Mouse (Mus musculus): ENCODE data around the gene Snx29.
"Not testable (repeated sequence)": the region's sequence is repeated elsewhere in the genome, so short reads cannot be mapped to it uniquely, and the experiment has no call there.

Gene Snx29

DNA sequence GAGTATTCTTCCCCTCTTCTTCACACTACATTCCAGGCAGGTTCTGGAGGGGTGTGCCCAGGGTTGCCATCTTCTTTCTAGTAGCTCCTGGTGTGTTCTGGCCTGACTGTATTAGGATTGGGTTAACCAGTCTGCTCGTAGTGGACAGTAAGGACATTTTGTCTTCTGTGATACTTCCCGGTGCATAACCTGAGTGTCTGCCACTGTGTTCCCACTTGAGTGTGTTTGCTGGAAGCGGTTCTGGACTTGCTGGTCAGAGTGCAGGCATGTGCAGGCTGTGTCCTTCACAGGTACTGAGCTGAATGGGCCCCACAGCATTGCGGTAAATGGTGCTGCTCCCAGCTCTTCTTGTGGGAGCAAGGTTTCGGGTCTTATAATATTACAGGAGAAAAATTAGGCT lies 125.2 kb downstream of the Snx29 start:
- in situ Hi-C loops (cut with MseI, MboI), result no loop called here

DNA sequence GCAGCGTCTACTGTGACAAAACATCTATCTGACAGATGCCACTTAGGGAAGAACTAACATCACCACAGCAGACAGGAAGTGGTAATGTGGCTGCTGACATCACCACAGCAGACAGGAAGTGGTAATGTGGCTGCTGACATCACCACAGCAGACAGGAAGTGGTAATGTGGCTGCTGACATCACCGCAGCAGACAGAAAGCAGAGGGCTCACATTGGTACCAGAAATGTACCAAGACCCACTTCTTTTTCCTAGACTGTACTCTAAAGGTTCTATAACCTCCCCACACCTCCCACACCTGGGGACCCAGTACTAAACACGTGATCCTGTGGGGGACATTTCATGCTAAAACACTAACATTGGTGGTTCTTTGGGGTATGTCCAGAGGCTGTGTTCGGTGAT lies 126.0 kb downstream of the Snx29 start:
- in situ Hi-C loops (cut with MseI, MboI), result not testable (repeated sequence)

DNA sequence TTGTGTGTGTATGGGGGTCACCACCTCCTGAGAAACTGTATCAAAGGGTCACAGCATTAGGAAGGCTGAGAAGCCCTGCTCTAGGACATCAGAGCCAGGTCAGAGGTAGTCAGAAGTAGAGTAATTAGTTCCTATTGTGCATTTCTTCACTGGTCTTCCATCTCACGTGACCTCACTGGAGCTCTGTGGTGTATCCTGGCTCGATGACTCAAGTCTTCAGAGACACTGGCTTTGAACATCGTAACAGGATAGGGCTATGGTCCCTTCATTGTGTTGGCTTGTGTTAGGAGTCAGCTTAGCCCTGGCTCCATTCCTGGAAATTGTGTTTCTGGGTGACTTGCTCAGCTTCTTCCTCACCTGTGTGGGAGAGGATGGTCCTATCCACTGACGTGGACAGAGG lies 126.6 kb downstream of the Snx29 start:
- in situ Hi-C loops (cut with MseI, MboI), result no loop called here

DNA sequence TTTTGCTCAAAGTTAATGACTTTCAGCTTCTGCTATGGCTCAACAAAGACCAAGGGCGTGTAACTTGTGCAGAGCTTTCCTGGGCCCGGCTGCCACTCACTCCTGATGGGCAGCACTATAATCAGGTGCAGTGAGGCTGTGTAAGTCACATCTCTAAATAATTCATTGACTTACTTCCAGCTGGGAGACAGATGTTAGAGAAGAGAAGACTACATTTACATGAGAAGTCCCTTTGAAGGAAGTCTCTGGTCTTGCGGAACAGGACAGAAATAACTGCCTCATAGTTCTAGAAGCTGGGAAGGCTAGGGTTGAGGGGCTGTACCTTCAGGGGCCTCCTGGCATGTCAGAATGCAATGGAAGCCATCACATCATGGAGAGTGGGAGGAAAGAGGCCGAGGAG lies 127.9 kb downstream of the Snx29 start:
- in situ Hi-C loops (cut with MseI, MboI), result no loop called here

DNA sequence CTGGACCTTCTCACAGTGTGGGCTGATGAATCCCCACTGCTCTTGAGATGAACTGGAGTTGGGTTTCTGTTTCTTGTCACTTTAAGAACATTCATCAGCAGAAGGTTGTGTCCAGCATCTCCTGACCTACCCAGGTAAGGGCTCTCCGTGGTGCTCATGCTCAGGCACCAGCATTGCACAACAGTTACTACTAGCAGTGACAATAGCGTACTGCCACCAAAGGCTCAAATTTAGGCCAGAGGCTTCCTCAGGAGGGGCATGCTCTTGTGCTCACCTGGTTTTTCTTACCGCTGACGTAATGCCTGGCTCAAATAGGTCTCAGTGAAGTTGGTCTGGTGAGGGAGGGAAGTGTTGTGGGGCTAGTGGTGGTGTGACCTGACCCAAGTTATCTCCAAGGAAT lies 132.2 kb downstream of the Snx29 start:
- in situ Hi-C loops (cut with MseI, MboI), result no loop called here

DNA sequence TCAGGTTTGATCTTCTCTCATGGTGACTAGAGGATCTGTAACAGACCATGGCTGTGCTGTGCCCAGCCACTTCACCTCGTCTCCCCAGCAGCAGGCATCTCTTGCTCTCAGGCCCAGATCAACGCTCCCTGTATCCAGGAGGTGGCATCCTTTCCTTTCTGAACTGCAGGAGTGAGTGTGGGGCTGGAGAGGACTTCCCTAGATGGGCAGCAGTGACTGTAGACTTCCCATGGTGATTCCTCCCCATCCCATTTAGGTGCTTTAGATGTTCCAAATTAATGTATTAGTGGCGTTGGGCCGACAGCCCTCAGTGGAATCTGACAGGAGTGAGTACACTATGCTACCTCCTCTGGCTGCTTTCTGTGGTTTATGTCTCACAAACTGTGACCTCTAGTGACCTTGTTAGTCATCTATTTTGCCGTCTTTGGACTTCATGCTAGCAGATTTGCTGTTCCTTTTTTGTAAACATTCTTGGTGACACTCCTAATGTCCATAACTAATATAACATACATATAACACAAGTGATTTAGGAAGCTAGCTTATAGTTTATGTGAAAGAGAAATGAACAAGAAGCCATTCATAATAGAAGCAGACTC lies 132.9 kb downstream of the Snx29 start:
- in situ Hi-C loops (cut with MseI, MboI), result no loop called here

DNA sequence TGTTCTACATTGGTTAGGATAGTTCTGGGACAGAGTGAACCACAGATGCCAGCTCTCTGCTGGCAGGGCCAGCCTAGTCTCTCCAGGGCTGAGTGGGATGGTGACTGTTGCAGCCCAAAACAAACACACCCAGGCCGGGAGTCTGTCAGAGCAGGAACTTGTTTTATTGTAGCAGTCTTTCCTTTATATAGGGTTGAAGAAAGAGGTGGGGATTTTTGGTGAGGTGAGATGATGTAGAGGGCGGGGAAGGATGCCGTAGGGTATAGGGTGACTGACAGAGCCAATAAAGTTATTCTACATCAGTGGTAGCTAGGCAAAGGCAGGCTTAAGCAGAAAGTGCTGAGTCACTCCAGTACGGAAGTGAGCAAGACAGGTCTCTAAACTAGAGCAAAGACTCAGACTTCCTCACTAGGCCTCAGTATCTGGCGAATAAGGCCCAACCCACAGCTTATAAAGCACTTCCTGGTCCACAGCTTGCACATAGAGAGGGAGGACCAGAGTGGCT lies 133.5 kb downstream of the Snx29 start:
- in situ Hi-C loops (cut with MseI, MboI), result no loop called here

DNA sequence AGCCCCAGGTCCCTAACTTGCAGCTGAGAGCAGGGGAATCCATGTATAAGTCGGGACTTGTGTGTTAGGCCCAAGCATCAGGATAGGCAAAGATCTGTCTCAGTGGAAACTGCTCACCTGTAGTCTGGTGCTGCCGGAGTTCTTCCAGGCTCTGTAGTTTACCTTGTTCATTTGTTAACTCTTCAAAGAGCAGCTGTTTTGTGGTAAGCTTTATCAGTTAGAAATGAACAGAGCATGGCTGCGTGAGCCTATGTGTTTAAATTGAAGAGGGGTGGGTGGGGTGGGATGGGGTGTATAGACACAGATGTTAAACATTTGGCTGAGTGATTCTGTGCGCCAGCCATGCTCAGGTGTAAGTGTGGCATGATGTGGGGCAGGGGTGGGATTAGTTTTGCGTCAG lies 134.4 kb downstream of the Snx29 start:
- in situ Hi-C loops (cut with MseI, MboI), result no loop called here

DNA sequence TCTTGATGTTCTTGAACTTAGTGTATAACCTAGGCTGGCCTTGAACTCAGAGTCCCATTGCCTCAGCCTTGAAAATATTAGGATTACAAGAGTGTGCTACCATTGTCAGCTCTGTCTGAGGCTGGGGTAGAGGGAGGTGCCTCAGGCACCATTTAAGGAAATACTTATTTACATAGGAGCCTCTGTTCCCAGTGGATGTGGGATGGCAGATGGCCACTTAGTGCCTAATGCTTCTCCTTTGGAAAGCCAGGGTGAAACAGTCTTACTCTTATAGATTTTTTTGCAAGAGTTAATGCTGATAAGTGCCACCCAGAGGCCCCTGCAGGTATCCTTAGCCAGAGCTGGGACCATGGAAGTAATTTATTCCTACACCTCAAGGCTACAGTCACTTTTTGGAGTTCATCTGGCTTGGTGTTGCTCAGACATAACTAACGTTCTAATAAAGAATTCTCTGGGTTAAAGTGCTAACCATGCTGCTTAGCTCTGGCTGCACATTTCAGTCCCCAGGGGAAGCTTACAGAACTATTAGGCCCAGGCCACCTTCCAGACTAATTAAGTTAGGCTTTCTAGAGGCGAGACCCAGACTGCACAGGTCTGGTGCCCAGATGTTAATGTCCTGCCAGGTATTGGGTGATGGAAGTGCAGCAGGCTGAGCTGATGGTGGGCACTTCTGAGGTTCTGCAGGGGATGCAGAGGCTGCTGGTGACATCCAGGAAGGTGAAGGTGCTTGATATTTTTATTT lies 135.1 kb downstream of the Snx29 start:
- in situ Hi-C loops (cut with MseI, MboI), result no loop called here

DNA sequence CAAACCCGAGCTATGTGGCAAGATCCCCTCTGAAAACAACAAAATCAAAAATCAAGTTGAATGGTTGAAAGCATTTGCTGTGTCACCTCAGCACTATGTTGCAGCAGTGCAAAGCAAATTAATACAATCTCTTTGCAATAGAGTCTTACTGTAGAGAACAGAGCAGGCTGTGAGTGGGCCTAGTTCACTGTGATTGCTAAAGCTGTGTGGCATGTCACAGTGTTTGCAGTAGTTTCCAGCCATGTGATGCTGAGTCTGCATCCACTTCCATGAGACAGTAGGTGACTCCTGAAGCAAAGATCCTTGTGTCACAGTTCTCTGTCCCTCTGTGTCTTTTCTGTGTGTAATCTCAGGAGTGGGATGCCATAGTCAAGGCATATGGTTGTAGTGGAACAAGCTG lies 137.5 kb downstream of the Snx29 start:
- in situ Hi-C loops (cut with MseI, MboI), result loop anchor here in 1 of 2 experiments (10.0 kb wide), 1 partner anchor 145 kb away; no protein-coding TSS in a partner anchor

DNA sequence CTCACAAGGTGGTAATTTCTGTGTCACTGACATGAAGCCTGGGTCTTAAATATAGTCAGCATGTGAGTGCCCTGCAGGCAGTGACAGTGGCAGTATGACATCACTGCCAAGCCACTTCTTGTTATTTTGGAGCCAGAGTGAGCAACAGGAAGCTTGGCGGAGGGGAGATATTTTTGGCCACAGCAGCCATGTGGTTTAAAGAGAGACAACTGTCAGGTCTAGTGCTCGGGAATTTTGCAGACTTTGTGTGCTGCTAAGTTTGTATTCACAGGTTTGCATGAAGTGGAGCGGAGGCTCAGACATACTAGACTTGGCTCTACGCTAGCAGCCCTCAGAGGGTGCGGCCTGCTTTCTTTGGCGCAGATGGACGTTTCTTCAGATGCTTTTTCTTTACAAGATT lies 138.9 kb downstream of the Snx29 start:
- in situ Hi-C loops (cut with MseI, MboI), result loop anchor here in 1 of 2 experiments (10.0 kb wide), 1 partner anchor 143 kb away; no protein-coding TSS in a partner anchor

DNA sequence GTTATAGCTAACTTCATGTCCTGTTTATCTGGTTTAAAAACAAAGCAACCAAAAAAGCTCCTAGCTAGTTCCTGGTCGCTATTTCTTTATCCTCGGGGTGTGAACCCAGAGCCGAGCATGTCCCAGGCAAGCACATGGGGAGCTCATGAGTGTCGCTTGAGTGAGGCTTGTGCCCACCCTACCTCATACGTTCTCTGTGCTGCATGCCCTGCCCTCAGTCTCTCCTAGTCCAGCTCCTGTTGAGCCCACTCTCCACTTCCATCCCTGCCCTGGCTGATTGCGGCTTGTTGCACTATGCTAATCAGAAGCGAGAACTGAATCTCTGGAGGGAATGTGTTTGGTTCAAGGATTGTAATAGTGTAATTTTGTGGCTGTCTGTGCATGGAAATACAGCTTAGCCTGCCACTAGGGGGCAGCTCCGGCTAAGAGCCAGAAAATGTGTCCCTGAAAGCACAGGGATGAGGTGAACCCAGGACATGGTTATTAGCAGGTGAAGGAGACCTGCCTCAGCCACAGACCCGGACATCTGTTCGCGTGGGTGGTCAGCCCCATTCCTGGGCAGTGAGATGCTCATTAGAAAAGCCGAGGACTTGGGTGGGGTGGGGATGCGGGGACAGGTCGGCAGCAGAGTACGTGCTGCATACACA lies 145.9 kb downstream of the Snx29 start:
- in situ Hi-C loops (cut with MseI, MboI), result loop anchor here in 1 of 2 experiments (10.0 kb wide), 1 partner anchor 136 kb away; no protein-coding TSS in a partner anchor

DNA sequence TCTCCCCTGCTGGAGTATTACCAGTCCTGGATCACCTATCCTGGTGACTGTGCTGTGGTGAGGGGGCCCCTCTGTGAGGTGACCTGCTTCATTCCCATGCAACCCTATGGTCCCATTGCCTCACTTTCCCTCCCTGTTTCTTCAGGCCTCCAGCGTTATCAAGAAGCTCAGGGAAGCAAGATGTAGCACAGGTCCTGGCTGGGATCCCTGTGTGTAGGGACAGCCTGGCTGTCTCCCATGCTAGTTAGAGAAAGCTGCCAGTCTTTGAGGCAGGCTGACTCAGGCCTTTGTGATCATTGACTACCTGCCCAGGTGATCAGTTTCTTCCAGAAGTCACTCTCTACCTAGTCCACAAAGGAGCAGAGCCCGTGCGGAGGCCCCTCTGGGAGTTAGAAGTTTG lies 146.8 kb downstream of the Snx29 start:
- in situ Hi-C loops (cut with MseI, MboI), result loop anchor here in 1 of 2 experiments (10.0 kb wide), 1 partner anchor 135 kb away; no protein-coding TSS in a partner anchor

DNA sequence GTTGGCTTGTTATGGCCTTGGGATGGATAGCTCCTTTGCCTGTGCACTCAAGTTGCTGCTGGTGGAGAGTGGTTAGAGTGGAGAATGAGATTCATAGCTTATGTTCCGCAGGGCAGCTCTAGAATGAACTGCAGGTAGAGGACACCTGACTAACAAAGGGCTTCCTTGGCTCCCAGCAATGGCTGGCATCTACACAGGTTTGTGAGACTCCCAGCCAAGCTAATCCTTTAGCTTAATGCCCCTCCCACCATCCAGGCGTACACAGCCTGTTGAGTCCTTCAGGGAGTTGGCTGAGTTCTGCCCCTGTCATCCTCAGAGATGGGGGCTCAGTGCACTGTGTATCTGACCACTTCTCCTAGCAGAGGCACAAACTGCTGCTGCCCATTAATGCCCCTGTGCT lies 148.5 kb downstream of the Snx29 start:
- in situ Hi-C loops (cut with MseI, MboI), result loop anchor here in 1 of 2 experiments (10.0 kb wide), 1 partner anchor 134 kb away; no protein-coding TSS in a partner anchor

DNA sequence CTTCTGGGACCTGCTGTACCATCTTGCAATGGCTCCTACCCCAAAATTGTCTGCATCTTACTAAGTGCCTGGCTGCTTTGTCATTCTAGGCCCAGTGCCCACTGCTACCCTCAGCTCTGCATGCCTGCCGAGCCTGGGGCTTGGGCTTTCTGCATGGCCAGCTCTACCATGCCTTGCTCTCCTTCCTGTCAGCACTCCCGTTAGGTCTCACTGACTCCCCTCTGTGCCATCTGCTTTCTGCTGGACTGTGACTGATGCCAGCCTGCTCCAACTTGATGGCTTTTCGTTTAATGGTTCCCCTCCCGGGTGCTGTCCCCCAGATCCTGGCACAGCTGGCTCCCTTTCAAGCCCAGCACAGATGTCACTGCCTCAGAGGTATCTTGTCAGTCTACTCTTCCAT lies 150.1 kb downstream of the Snx29 start:
- in situ Hi-C loops (cut with MseI, MboI), result loop anchor here in 1 of 2 experiments (10.0 kb wide), 1 partner anchor 132 kb away; no protein-coding TSS in a partner anchor

DNA sequence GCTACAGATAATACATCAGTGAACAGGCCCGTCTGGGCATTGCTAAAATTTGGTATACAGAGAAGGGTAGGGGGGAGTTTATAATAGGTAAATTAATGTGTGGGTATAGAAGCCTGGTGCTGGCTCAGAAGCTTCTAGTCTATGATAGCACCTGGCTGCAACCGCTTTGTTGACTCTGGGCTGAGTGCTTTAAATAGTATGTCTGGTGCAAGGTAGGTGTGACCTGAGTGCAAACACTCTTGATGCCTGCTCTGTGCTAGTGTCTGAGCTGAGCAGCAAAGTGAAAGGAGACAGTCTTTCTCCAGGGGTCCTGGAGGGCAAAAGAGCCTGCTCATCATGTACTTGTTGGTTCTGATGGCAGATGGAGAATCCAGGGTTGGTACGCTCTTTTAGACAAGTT lies 150.8 kb downstream of the Snx29 start:
- in situ Hi-C loops (cut with MseI, MboI), result loop anchor here in 1 of 2 experiments (10.0 kb wide), 1 partner anchor 131 kb away; no protein-coding TSS in a partner anchor

DNA sequence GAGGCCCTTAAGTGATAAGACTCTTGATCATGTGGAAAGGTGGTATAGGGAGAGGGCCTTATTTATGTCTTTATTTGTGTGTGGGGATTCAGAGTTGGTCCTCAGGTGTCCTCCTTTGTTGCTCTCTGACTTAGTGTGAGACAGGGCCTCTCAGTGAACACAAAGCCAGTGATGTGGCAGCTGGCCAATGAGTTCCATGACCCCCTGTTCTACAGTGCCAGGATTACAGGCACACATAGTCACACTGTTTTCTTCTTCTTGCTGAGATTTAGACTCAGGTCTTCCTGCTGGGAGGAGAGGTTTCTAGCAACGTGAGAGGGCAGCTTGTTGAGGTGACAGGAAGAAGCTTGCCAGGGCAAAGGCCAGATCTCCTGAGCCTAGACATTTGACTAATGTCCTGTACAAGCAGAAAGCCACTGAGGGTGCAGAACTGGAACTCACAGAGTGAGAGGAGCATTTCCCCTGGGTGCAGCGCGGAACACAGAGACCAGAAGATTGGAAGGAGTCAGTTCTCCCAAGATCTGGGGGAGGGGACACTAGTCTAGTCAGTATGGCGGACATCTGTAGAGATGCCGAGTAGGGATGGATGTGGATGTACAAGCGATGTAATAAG lies 151.3 kb downstream of the Snx29 start:
- in situ Hi-C loops (cut with MseI, MboI), result loop anchor here in 1 of 2 experiments (10.0 kb wide), 1 partner anchor 131 kb away; no protein-coding TSS in a partner anchor

DNA sequence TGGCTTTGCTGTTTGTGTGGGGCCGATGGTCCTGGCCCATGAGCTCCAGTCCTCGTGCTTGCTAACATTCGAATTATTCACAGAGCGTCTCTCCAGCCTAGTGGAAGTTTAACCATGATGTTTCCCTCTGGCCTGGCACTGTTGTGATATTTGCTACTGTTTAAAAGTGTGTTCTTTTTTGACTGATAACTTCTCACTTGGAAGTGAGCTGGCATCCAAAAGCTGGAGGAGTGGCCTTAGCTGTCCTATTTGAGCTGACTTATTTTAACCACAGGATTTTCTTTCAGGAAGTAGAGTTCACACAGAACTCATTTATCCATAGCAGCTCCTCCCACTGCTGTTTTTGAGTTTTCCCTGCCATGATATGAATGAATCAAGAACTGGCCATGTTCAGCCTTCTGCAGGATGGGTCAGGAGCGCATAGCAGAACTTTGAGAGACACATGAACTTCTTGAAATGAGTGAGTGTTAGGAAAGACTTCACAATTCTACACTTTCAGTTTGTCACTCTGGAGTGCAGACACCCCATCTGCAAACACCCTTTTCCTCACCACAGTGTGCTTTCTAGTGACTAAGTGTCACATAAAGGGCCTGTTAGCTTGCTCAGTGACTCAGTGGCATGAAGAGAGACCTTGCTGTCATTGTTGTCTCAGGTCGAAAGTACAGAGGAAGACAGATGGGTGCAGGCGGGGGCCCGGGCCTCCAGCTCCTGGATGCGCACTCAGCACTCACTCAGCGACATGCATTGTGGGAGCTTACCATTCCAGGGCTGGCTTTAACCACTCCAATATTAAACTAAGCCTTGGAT lies 152.6 kb downstream of the Snx29 start:
- in situ Hi-C loops (cut with MseI, MboI), result loop anchor here in 1 of 2 experiments (10.0 kb wide), 1 partner anchor 129 kb away; no protein-coding TSS in a partner anchor

DNA sequence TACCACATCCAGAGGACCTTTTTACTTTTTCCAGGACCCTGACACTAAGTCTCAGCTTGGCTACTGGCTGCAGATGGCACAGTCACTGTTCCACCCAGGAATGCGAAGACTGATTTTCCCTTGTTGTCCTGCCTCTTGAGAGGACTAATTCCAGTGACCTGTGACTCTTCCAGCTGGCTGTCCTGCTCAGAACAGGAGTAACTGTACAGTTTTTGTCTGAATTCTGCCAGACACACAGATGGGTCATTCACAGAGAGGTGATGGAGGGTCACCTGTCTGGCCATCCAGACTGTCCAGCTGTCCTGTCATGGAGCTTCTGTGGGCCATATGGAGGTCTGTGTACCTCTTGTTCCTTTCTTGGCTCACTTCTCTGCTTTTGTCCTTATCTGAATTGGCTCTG lies 153.6 kb downstream of the Snx29 start:
- in situ Hi-C loops (cut with MseI, MboI), result loop anchor here in 1 of 2 experiments (10.0 kb wide), 1 partner anchor 128 kb away; no protein-coding TSS in a partner anchor

DNA sequence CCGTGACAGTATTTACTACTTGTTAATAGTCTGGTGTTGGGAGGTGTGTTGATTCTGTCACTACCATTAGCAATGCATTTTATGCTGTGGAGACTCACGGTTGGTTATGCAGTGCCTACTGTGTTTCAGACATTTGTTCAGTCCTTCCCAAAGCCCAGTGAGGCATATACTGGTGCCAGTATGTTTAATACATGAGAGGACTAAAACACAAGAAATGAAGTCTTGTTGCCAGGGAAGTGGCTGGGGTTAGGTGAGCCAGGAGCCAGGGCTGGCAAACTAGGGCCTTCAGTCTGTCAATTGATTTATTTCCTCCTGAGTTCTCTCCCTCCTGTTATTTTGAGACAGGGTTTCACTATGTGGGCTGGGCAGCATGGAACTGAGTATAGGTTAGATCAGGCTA lies 154.3 kb downstream of the Snx29 start:
- in situ Hi-C loops (cut with MseI, MboI), result loop anchor here in 1 of 2 experiments (10.0 kb wide), 1 partner anchor 128 kb away; no protein-coding TSS in a partner anchor
